Mouse (Mus musculus) lung, postnatal 0 days (tissue): ENCODE data around the gene Kcnk15. TPM values are rescaled to one million over a fixed set of nuclear protein-coding genes. Genes with fewer than 3 reads are reported as not detected.

ENCODE experiments used
- ATAC-seq: fragments of 200-750 bp; cut with Nextera tagmentation; 2 replicates; pipeline ENCODE4 v1.8.0; 2017; ENCODE audit warnings: moderate library complexity
- DNase-seq: peaks from one replicate; pipeline ENCODE4 v3.0.0-alpha.2; 2016; ENCODE audit warnings: low spot score
- H3K27ac ChIP-seq: fragments of 300-500 bp; sonication (generic); 2 replicates; pipeline ENCODE4 v1.5.1; 2014; ENCODE audit warnings: antibody characterized with exemption, mild to moderate bottlenecking, low read length, mixed read lengths
- H3K27me3 ChIP-seq: fragments of 300-500 bp; sonication (generic); replicated peaks from 2 replicates; pipeline ENCODE4 v1.6.1; 2014; ENCODE audit warnings: low read length, mixed read lengths; ENCODE audit not compliant: insufficient read depth
- H3K36me3 ChIP-seq: fragments of 300-500 bp; sonication (generic); 2 replicates; pipeline ENCODE4 v1.6.1; 2014; ENCODE audit warnings: low read length, mixed read lengths; ENCODE audit not compliant: insufficient read depth
- H3K4me1 ChIP-seq: fragments of 300-500 bp; sonication (generic); 2 replicates; pipeline ENCODE4 v1.6.1; 2014; ENCODE audit warnings: antibody characterized with exemption, low read depth, low read length, mixed read lengths; ENCODE audit not compliant: insufficient read depth
- H3K4me2 ChIP-seq: fragments of 300-500 bp; sonication (generic); replicated peaks from 2 replicates; pipeline ENCODE4 v1.6.1; 2014; ENCODE audit warnings: low read depth, mild to moderate bottlenecking, low read length, moderate library complexity, mixed read lengths
- H3K4me3 ChIP-seq: fragments of 300-500 bp; sonication (generic); 2 replicates; pipeline ENCODE4 v1.5.1; 2014; ENCODE audit warnings: low read depth, low read length
- H3K9ac ChIP-seq: fragments of 300-500 bp; sonication (generic); replicated peaks from 2 replicates; pipeline ENCODE4 v1.6.1; 2014; ENCODE audit warnings: low read depth, mild to moderate bottlenecking
- H3K9me3 ChIP-seq: fragments of 300-500 bp; sonication (generic); 2 replicates; pipeline ENCODE4 v1.6.1; 2016; ENCODE audit warnings: low read length, mixed read lengths
- CTCF ChIP-seq: IDR thresholded peaks from 2 replicates; pipeline ENCODE4 v1.5.1; 2016; ENCODE audit warnings: antibody characterized with exemption, mild to moderate bottlenecking
- EP300 ChIP-seq: IDR thresholded peaks from 2 replicates; pipeline ENCODE4 v1.6.1; 2016; ENCODE audit warnings: antibody characterized with exemption, mild to moderate bottlenecking, control low read depth
- WGBS: fragments of 180-500 bp; shearing (Covaris S2); extraction: QIAGEN DNeasy Blood & Tissue Kit; methylation state at CpG from one replicate; pipeline ENCODE4 v1.1.7; 2014; 5-methylcytosine and 5-hydroxymethylcytosine counted together
- polyA plus RNA-seq: library from polyadenylated mRNA; unstranded; fragments of >200 nt; fragmentation: Nextera tagmentation; extraction: Ambion mirVana; gene quantifications from 2 replicates; pipeline ENCODE4 v1.2.1, GENCODE M21; 2015

Kcnk15 gene
- not detected in 2 replicates for polyA plus RNA-seq

- H3K9me3 ChIP-seq = no peaks in the 10 kb centered on the region
- TF ChIP-seq CTCF = no peak; the same call in none of the 2 replicates
- TF ChIP-seq EP300 = no peak
Measured at GRCm38 (mm10) chr2:163853461-163853901, at the start of gene Kcnk15. Gene Kcnk15 (plus strand): TSS chr2:163853651.

GRCm38 (mm10) chr2:163803838-163804237 lies 49.6 kb upstream of the Kcnk15 start:
- H3K9me3 ChIP-seq = no peaks in the 10 kb centered on the region
- no peak overlapping the region for H3K27ac ChIP-seq
- peak; percentile 19 for ATAC-seq
- DNase-seq = no peak
- no peak overlapping the region for H3K9ac ChIP-seq
- H3K4me2 ChIP-seq = no peak overlapping the region
- 50% methylated on average over 5 of the region's 5 CpGs for WGBS
- no peak overlapping the region for H3K4me3 ChIP-seq
- H3K27me3 ChIP-seq = no peaks in the 10 kb centered on the region
- no peaks in the 10 kb centered on the region for H3K4me1 ChIP-seq
- TF ChIP-seq CTCF (no peak), EP300 (no peak)
- no peaks in the 10 kb centered on the region for H3K36me3 ChIP-seq

More at GRCm38 (mm10) chr2:163853461-163853901, at the start of gene Kcnk15:
- WGBS = under 1% methylated on average over 38 of the region's 38 CpGs
- Histone ChIP-seq H3K27ac (no peak within 1 kb of the TSS), H3K4me1 (no peaks in the 10 kb centered on the region), H3K4me3 (no peak within 1 kb of the TSS), H3K36me3 (no peaks in the 10 kb centered on the region), H3K27me3 (peaks cover 44% of the 10 kb centered on the region), H3K9ac (no peak within 1 kb of the TSS), H3K4me2 (no peak within 1 kb of the TSS)
- ATAC-seq = no peak
- DNase-seq = no peak

- WGBS = 74% methylated on average over 4 of the region's 4 CpGs
- no peaks in the 10 kb centered on the region for H3K4me1 ChIP-seq
- no peak overlapping the region for H3K27ac ChIP-seq
- H3K9ac ChIP-seq = no peak overlapping the region
- DNase-seq (peak; percentile 18), ATAC-seq (no peak)
- H3K9me3 ChIP-seq = no peaks in the 10 kb centered on the region
- H3K4me2 ChIP-seq = no peak overlapping the region
- no peak overlapping the region for H3K4me3 ChIP-seq
- H3K27me3 ChIP-seq = no peaks in the 10 kb centered on the region
- TF ChIP-seq EP300 (no peak), CTCF (no peak)
- H3K36me3 ChIP-seq = no peaks in the 10 kb centered on the region
Measured at GRCm38 (mm10) chr2:163809166-163809565, 44.3 kb upstream of the Kcnk15 start.

- 23% methylated on average over 7 of the region's 7 CpGs for WGBS
- Histone ChIP-seq H3K4me1 (no peaks in the 10 kb centered on the region), H3K27ac (no peak overlapping the region), H3K9ac (no peak overlapping the region), H3K9me3 (no peaks in the 10 kb centered on the region), H3K36me3 (no peaks in the 10 kb centered on the region), H3K27me3 (no peaks in the 10 kb centered on the region), H3K4me2 (no peak overlapping the region), H3K4me3 (no peak overlapping the region)
- ATAC-seq (peak; percentile 88), DNase-seq (peak; percentile 75)
- TF ChIP-seq CTCF = no peak
- no peak for TF ChIP-seq EP300
Measured at GRCm38 (mm10) chr2:163809704-163810103, 43.7 kb upstream of the Kcnk15 start.

GRCm38 (mm10) chr2:163813077-163813476 lies 40.4 kb upstream of the Kcnk15 start:
- DNase-seq = no peak
- TF ChIP-seq EP300 = no peak
- Histone ChIP-seq H3K36me3 (no peaks in the 10 kb centered on the region), H3K27ac (no peak overlapping the region), H3K9ac (no peak overlapping the region), H3K4me2 (no peak overlapping the region), H3K4me1 (no peaks in the 10 kb centered on the region), H3K27me3 (no peaks in the 10 kb centered on the region), H3K9me3 (no peaks in the 10 kb centered on the region), H3K4me3 (no peak overlapping the region)
- ATAC-seq = no peak
- 32% methylated on average over 5 of the region's 5 CpGs for WGBS

- Histone ChIP-seq H3K27me3 (no peaks in the 10 kb centered on the region), H3K9ac (no peak overlapping the region), H3K4me1 (no peaks in the 10 kb centered on the region), H3K9me3 (no peaks in the 10 kb centered on the region), H3K27ac (no peak overlapping the region), H3K4me2 (no peak overlapping the region), H3K4me3 (no peak overlapping the region), H3K36me3 (no peaks in the 10 kb centered on the region)
- ATAC-seq (no peak), DNase-seq (no peak)
- WGBS = 81% methylated on average over 9 of the region's 9 CpGs
- TF ChIP-seq CTCF = no peak
- no peak for TF ChIP-seq EP300
Measured at GRCm38 (mm10) chr2:163814739-163815465, 38.5 kb upstream of the Kcnk15 start.
